Mouse (Mus musculus): ENCODE measurements at regions not wholly inside any gene's neighbourhood (a gene's known extent, or its start where the extent isn't known, plus 50 kb on each side); places are given as distances from the start of the nearest gene placed in this dataset.
A peak's percentile ranks its signal among the peaks of the same experiment; 100 is the strongest.

DNA sequence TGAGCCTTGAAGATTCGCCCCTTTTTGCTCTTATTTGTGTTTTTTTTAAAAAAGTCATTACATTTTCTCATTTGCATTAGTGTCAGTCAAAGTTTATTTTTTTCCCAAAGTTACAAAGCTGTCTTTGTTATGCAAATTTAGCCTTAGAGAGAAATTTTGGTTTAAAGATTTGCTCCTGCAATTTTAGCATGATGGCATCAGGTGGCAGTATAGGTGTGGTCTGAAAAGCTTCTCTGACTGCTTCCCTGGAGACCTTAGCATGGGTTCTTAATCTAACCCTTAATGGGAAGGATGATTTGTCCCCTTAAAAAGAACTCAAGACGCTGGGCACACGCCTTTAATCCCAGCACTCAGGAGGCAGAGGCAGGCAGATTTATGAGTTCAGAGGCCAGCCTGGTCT is 451.2 kb downstream of the Slc4a3 start:
- DNase-seq (ENCODE audit: low spot score): peak; percentile 28

DNA sequence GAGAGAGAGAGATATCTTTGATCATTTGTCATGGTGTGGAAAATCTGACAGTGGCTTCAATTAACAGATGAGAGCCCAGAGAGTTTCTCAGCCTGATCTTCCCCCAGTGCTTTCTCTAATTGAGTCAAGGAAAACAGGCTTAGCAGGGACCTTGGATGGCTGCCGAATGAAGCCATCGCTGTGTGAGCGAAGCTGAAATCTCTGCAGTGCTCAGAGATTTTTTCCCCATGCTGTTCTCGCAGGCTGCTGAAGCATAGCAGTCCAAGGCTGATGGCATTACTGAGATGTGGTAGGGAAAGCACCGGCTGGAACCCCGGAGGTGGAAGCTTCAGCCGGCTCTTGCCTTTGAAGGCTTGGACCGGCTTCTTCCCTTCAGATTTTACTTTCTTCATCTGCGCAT is 455.1 kb downstream of the Slc4a3 start:
- no peak for DNase-seq (ENCODE audit: low spot score)

DNA sequence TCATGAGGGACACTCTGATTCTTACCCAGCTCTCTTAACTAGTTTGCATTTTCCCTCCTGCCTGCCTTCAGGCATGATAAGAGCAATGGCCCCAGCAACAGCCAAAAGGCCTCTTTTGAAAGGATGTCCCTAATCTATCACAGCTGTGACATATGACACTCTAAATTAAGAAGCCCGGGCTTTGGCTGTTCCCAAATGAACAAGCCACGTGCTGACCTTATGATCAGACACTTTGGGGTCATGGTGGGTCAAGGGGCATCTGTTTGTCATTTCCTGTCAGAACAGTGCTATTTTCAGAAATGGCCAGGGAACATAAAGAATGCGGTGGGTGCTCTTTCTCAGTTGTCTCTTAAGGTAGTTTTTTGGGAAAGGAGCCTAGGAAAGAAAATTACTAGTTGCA is 463.5 kb downstream of the Slc4a3 start:
- peak; percentile 89 for DNase-seq (ENCODE audit: low spot score)

DNA sequence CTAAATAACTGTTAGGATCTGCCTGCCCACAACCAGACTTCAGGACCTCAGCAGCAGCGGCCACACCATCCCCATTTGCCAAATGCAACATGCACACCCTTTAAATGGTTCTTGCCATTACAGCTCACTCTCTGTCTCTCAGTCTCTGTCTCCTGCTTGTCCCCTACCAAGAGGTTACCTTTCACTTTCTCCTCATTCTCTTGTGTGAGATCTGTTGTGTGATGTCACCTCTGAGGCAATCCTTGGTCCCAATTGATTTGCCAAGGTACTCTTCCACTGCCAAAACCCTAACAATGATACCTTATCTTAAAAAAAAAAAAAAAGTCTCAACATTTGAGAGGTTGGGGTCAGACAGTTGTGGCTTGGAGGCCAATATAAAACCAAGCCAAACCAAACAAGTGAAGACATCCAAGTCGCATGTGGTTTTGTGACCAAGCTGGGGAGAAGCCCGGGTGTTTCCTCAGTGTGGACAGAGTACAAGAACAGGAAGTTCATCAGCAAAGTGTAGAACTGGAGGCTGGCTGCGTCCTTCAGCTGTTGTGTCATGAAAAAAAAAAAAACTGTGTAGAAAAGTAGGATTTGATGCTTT is 464.2 kb downstream of the Slc4a3 start:
- DNase-seq (ENCODE audit: low spot score): no peak

DNA sequence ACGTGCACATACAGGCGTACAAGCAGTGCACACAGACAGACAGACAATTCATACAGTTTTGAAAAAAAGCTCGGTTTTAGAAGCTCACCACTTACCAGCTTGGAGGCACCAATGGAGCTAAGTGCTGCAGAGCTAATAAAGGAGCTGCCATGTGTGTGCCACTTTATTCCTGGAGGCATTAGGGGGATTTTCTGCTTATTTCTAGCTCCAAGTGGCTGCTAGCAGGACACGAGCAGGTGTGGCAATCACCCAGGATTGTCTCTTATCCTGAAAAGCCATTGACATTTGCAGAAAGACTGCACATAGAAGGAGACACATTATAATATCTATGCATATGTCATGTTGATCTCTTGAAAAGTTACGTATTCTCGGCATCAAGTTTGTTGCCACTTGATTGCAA is 472.5 kb downstream of the Slc4a3 start:
- no peak for DNase-seq (ENCODE audit: low spot score)

DNA sequence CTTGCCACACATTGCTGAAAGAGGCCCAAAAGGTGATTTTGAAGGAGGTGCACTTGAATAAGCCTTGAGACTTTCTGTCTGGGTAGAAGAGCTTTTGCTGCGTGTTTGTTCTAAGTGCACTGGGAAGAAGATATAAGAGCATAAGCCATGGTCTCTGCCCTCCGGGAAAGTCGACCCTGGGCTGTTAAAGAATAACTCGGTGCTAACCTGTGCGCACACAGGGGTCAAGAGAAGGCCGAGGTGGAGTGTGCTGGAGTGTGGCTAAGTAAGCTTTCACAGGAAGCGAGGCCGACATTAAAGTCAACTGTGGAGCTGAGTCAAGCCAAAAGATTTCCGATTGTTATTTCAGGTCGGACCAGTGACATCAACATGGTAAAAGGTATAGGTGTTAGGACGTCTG is 473.0 kb downstream of the Slc4a3 start:
- no peak for DNase-seq (ENCODE audit: low spot score)

DNA sequence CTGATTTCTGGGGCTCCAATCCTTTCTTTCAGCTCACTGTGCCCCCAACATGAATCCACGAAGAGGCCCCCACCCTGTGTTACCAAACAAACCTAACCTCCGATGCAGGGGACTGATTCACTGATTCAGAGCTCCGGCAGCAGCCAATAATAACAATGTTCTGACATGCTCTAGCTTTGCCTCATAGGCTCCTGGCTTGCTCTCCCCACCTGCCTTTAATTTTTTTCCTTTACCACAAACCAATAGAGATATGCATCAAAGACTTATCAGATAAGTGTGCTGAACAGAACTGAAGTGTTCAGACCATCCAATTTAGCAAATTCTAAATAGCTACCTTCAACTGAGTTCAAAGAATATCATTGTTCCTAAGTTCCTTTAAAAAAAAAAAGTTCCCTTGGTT is 478.6 kb downstream of the Slc4a3 start:
- DNase-seq (ENCODE audit: low spot score): no peak

DNA sequence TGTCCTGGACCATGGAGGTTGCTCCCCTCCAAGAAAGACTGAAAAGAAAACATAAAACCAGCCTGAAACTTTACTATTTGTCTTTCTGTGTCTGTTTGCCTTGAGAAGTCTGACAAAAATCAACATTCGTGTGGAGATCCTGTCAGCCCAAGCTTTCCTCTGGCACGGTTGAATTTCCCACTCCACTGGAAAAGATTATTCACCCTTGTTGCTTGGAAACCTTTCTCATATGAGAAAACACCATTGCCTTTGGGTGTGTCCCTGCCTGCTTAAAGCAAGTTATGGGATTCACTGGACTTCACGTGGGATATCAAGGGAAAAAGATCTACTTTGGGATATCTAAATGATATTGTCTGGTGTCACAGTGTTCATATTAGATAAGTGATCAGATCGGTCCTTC is 479.3 kb downstream of the Slc4a3 start:
- DNase-seq (ENCODE audit: low spot score): no peak

DNA sequence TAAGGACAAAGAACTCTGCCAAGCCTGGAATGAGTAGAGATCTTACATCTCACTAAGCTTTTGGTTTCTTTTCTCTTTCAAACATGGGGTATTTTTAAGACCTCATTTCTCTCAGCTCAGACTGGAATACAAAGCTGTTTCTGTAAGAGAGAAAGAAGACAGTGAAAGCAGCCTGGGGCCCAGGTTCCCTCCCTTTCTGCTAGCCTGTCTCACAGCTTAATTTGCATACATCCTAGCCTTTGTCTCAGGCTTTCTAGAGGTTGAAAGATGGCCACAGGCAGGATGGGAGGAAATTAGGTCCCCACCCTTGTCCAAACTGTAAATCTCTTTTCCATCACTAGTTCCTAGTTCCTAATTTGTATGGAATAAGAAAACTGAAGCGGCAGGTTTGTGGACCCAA is 483.0 kb downstream of the Slc4a3 start:
- peak; percentile 44 for DNase-seq (ENCODE audit: low spot score)

DNA sequence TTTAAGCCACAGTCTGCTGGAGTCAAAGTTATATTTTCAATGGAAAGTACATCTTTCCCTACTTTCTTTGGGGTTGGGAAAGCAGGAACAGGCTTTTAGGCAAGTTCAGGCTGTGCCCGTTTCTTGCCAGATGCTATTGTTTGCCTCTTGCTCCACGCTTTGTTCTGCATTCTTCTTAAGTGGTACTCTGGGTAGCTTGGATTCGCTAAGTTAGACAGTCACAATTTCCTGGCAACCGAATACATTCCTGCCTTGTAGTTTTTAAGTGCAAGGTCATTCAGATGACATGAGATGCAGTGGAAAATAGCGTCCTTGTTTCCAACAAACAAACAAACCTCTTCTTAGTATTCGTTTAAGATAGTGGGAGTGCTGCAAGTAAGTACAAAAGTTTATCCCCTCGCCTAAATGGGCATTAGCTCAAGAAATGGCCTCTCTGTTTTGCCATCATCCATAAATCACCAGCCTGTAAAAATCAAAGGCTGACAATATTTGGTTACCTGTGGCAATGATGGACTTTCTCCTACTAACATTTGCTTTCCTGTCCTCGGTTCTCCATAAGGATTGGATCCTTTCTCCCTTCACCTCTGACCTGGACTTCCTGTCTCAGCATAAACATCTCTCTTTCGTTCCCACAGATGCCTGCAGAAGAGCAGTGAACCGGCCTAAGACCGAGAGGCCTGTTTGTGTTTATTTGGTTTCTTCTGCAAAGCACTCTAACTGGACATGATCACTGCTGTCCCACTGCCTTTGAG is 485.3 kb downstream of the Slc4a3 start:
- peak; percentile 61 for DNase-seq (ENCODE audit: low spot score)

DNA sequence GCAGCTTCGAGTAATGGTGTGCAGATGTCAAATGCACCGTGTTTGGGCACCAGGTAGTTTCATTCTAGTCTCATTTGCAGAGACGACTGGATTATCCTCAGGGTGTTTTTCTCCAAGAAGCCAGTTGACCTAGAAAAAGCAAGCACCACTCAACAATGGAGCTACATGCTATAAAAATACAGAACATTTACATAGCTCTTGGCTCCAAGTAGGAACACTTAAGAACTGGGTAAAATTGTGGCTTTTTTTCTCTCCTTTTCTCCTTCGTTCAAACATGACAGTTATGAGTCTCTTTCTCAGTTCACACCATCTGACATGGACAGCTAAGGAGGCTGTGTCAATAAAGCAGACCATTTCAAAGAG is 485.8 kb downstream of the Slc4a3 start:
- no peak for DNase-seq (ENCODE audit: low spot score)

DNA sequence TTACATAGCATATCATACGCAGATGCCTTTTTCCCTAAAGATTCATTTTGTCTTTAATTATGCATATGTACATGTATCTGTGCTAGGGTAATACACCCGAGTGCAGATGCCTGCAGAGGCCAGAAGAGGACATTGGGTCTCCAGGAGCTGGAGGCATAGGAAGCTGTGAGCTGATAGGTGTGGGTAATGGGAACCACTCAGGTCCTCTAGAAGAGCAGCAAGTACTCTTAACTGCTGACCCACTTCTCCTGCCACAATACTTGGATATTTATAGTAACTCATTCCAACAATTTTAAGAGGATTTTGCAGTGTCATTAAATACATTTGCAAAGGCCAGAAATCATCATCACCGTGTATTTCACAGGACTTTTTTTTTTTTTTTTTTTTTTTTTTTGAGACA is 486.6 kb downstream of the Slc4a3 start:
- DNase-seq (ENCODE audit: low spot score): no peak

DNA sequence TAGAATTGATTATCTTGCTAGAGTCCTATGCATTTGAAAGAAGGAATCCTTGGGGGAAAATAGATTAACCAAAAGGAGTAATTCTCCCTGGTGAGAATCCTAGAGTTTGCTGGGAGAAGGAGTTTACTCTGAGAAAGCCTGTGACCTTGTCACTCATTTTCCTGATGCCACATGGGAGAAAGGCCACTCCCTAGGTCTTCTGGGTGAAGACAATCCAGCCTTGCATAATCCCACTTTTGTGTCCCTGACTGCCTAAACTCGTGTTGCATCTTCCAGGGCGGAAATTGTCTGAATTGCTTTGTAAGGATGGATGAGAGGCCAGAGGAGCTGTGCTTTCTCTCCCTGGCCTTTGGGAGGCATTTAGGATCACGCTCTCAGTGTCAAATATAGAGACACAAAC is 490.2 kb downstream of the Slc4a3 start:
- no peak for DNase-seq (ENCODE audit: low spot score)

DNA sequence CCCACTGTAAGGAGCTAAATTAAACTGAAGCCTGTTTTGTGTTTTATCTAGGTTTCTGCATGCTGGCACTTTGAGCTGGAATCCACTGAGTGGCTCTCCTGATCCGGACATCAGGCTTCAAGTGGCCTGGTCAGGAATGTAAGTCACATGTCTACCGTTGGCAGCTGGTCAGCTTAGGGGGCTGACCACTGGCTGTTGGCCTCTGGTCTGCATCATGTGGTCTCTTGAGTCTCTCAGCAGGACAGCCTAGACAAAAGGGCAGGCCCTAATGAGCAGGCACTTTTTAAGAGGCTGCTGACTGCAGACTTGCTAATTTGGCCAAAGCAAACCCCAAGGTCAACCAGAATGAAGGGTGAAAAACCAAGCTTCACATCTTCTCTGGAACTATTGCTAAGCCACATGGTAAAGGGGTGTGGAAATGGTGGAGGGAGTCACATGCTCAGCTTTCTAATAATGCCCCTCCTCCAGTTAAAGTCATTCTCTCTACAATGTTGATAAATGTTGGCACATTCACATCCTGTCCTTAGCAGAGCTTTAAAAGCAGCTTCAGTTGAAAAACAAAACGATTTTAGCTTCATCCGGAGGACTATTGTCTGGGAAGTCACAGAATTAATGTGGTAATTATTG is 493.1 kb downstream of the Slc4a3 start:
- peak; percentile 37 for DNase-seq (ENCODE audit: low spot score)

DNA sequence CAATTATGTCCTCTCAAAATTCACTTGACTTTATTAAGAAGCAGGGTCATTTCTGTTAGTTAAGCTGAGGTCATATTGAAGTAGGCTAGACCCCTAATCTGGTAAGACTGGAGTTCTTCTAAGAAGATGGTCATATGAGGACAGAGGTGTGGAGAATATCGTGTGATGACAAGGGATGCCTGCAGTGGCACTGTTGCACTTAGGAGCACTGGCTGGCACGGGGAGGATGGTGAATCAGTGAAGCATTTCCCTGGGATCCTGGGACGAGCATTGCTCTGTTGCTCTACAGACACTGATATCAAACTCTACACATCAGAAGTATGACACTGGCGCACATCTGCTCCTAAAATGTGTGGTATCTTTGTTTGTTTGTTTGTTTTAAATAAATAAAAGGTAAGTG is 493.6 kb downstream of the Slc4a3 start:
- no peak for DNase-seq (ENCODE audit: low spot score)

DNA sequence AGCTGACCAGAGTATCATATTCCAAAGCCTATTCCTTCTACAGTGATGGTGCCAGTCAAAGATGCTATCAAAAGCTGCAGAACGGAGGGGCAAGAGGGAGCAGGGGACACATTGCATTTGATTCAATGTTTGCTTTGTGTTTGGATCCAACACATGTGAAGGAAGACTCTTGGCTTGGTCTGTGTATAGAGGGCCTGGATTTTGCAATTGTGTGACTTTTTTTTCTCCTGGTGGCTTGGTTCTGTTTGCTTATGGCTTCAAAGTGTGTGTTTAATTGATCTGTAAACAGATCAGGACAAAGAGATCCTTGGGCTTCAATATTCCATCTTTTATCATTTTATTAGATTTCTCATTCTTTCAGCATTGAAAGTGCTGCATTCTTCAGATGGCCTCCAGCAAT is 504.2 kb downstream of the Slc4a3 start:
- no peak for DNase-seq (ENCODE audit: low spot score)

DNA sequence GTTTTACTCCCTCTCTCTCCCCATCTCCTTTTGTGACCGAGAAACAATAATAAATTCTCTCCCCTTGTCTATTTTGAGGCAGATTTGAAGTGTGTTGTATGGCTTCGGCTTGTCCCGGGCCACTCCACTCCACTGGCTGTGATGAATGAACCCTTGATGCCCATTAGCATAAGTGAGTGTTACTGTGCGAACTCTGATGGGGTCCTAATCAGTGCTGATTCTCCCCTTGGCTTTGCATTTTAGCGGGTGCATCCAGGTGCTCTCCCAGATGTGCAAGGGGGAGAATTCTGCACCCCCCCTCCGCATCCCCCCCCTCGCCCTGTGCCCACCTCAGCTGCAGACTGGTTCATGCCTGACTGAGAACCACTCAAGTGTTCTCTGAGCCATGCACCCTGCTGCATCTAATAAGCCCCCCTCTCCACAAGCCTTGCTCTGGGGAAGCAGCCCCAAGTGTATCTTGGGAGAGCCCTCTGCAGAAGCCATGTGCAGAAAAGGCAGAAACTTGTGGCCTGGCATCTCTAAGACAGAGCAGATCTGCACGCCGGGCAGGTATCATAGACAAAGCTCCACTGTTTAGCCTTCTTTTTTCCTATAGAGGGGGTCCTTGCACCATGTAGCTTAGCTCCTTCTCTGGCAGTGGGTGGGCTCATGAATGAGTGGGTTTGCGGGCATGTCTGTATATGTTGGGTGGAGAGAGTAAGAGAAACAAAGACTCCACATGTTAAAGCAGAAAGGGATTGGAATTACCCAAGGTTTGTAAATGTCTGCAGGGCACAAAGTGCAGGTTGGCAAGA is 507.5 kb downstream of the Slc4a3 start:
- no peak for DNase-seq (ENCODE audit: low spot score)

DNA sequence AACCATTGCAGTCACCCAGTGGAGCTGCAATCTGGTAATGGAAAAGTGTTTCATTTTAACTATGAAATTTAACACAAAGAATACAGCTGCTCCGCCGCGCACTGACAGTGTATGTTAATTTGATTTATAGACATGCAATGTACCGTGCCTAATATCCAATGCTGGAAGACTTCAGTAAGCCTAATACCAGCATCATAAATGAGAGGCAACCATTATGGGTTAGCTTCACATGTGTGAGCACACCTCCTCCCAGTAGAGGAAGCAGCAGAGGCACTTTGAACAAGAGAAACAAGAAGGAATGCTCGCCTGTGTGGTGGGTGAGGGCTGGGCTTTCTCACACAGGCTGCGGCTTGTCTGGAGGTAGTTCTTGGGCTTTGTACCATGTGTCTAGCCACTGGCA is 519.7 kb downstream of the Slc4a3 start:
- DNase-seq (ENCODE audit: low spot score): no peak

DNA sequence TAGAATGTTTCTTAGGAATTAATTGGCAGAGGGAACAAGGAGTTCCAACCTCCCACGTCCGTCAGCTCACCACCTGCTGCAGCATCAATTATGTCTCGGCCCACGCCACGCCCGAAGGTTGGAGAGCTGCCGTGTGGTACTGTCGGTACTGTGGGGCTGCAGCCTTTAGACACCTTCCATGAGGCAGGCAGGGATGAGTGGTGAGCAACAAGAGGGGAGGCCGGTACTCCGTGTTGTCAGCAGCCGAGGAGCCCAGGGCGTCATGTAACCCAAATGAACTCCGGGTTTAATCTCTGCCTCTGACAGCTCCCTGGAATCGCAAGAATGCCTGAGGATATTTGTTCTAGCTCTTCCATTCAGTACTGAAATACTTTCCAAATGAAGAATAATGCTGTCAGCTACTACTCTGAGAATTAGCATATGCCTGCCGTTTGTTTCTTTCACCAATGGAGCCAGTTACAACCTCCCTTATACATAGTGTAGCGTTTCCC is 524.8 kb downstream of the Slc4a3 start:
- DNase-seq (ENCODE audit: low spot score): no peak

DNA sequence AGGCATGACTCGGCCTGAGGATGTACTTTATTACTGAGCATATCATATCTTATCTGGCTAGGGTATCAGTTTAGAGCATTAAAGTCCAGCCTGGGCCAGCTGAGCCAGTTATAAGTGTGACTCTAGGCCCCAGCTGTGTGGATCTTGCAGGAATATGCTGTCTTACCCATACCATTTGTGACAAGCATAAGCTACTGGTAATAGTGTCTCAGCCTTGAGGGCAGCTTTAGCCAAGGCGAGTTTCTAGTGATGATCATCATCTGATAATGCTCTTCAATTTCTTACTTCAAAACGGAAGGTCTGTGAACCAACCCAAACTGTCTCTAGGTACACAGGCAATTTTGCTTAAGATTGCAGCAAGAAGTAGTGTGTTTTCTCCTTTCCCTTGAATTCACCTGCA is 529.1 kb downstream of the Slc4a3 start:
- no peak for DNase-seq (ENCODE audit: low spot score)

DNA sequence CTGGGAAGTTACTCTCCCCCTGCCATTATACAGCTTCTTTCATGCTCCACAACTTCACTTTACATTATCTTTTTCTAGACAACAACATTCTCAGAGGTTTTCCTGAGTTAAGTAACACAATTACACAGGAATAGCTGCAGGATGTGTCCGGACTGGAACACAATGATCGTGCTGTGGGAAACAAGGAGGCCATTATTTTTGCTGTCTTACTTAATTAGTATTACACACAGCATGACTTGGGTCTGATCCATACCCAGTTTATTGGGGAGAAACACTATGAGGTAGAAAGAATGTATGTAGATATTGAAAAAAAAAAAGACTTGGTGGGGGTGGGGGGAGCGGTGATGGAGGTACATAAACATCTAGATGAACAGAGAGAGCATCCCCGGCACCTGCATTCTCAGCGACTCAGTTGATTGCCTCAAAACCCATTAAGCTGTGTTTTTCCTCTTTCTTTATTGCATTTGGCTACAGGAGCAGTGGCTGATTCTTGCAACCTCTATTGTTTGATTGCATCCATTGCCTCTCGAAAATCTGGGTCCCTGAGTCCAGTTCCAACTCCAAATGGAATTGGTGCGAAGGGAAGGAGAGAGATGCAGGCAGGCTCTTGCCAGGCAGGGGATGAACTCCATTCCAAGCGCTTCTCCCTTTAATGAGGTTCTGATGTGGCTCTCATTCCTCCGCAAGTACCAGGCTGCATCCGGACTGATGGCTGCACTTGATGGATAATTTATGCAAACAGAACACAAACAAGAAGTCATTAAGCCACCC is 529.8 kb downstream of the Slc4a3 start:
- no peak for DNase-seq (ENCODE audit: low spot score)

DNA sequence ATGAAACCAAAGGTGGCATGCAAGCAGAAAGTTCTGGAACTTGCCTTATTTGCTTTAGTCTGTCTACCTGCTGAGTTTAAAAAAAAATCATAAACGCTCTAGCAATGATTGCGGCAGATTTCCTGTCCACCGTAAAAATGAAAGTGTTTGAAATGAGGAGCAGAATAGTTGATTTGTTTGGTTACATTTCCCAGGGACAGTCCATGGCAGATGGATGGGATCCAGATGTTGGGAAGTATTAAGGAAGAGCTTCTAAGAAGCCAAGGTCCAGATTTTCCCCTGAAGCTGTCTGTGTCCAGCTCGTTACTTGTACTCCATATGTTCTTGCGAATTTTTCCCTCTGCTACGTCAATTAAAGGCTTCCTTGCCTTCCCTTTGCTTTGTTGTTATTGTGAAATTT is 534.2 kb downstream of the Slc4a3 start:
- DNase-seq (ENCODE audit: low spot score): peak; percentile 42

Measured in embryo, embryonic 10.5 days (tissue).